Mouse (Mus musculus) limb, embryonic 10.5 days (tissue): Measurements from ENCODE around the gene Nrip3. TPM values are rescaled to one million over a fixed set of nuclear protein-coding genes. Genes with fewer than 3 reads are reported as not detected.

Source experiments
- DNase-seq: peaks from one replicate; pipeline ENCODE4 v3.0.0-alpha.2; 2017; ENCODE audit warnings: low spot score
- H3K27ac ChIP-seq: fragments of 300-500 bp; sonication (generic); 2 replicates; pipeline ENCODE4 v1.5.1; 2016; ENCODE audit warnings: mild to moderate bottlenecking
- H3K27me3 ChIP-seq: fragments of 300-500 bp; sonication (generic); 2 replicates; pipeline ENCODE4 v1.6.1; 2016; ENCODE audit warnings: low read depth, mild to moderate bottlenecking; ENCODE audit not compliant: poor library complexity, severe bottlenecking
- H3K36me3 ChIP-seq: fragments of 300-500 bp; sonication (generic); 2 replicates; pipeline ENCODE4 v1.6.1; 2016; ENCODE audit warnings: mild to moderate bottlenecking, moderate library complexity
- H3K4me1 ChIP-seq: fragments of 300-500 bp; sonication (generic); 2 replicates; pipeline ENCODE4 v1.6.1; 2016
- H3K4me3 ChIP-seq: fragments of 300-500 bp; sonication (generic); 2 replicates; pipeline ENCODE4 v1.5.1; 2016; ENCODE audit warnings: mild to moderate bottlenecking, moderate library complexity
- H3K9me3 ChIP-seq: fragments of 300-500 bp; sonication (generic); replicated peaks from 2 replicates; pipeline ENCODE4 v1.6.1; 2016; ENCODE audit warnings: mild to moderate bottlenecking
- WGBS: fragments of 180-500 bp; shearing (Covaris S2); methylation state at CpG from one replicate; pipeline ENCODE4 v1.1.7; 2016; 5-methylcytosine and 5-hydroxymethylcytosine counted together
- polyA plus RNA-seq: library from polyadenylated mRNA; unstranded; fragments of >200 nt; fragmentation: Nextera tagmentation; extraction: Ambion mirVana; gene quantifications from 2 replicates; pipeline ENCODE4 v1.2.1, GENCODE M21; 2016

The Nrip3 gene
- 0.08 and 0.11 TPM in 2 replicates for polyA plus RNA-seq

- Histone ChIP-seq H3K27me3 (peaks cover 68% of the 10 kb centered on the region), H3K4me3 (peak within 1 kb of the TSS; percentile 56), H3K36me3 (no peaks in the 10 kb centered on the region), H3K9me3 (no peaks in the 10 kb centered on the region), H3K27ac (no peak within 1 kb of the TSS), H3K4me1 (peaks cover 14% of the 10 kb centered on the region)
- peak; percentile 86 for DNase-seq
- WGBS: 2% methylated on average over 52 of the region's 52 CpGs
These were observed at the start of gene Nrip3 for GRCm38 (mm10) chr7:109781470-109782203. Nrip3 (minus strand) TSS chr7:109782025.

GRCm38 (mm10) chr7:109831376-109831775 lies 49.6 kb upstream of the Nrip3 start:
- H3K9me3 ChIP-seq: no peaks in the 10 kb centered on the region
- no peaks in the 10 kb centered on the region for H3K4me1 ChIP-seq
- H3K27me3 ChIP-seq: 0 out of 2 replicates have a peak, but pooled peaks cover 3% of the 10 kb centered on the region
- H3K27ac ChIP-seq: no peak overlapping the region
- DNase-seq: no peak
- WGBS: 89% methylated on average over 2 of the region's 2 CpGs
- no peaks in the 10 kb centered on the region for H3K36me3 ChIP-seq
- H3K4me3 ChIP-seq: no peak overlapping the region

GRCm38 (mm10) chr7:109826911-109827310 lies 45.1 kb upstream of the Nrip3 start:
- Histone ChIP-seq H3K4me1 (0 out of 2 replicates have a peak, but pooled peaks cover 3% of the 10 kb centered on the region), H3K27ac (no peak overlapping the region), H3K9me3 (no peaks in the 10 kb centered on the region), H3K4me3 (no peak overlapping the region), H3K27me3 (no peaks in the 10 kb centered on the region), H3K36me3 (no peaks in the 10 kb centered on the region)
- 93% methylated on average over 8 of the region's 8 CpGs for WGBS
- DNase-seq: no peak

GRCm38 (mm10) chr7:109825293-109825692 lies 43.5 kb upstream of the Nrip3 start:
- Histone ChIP-seq H3K9me3 (no peaks in the 10 kb centered on the region), H3K36me3 (no peaks in the 10 kb centered on the region), H3K4me1 (0 out of 2 replicates have a peak, but pooled peaks cover 3% of the 10 kb centered on the region), H3K4me3 (no peak overlapping the region), H3K27me3 (no peaks in the 10 kb centered on the region), H3K27ac (no peak overlapping the region)
- 87% methylated on average over 14 of the region's 14 CpGs for WGBS
- DNase-seq: no peak

- Histone ChIP-seq H3K27me3 (no peaks in the 10 kb centered on the region), H3K36me3 (no peaks in the 10 kb centered on the region), H3K27ac (no peak overlapping the region), H3K4me1 (no peaks in the 10 kb centered on the region), H3K9me3 (no peaks in the 10 kb centered on the region), H3K4me3 (no peak overlapping the region)
- DNase-seq: no peak
- WGBS: 88% methylated on average over 4 of the region's 4 CpGs
These were observed 36.8 kb upstream of the Nrip3 start for GRCm38 (mm10) chr7:109818600-109818999.

GRCm38 (mm10) chr7:109817954-109818353 lies 36.1 kb upstream of the Nrip3 start:
- Histone ChIP-seq H3K9me3 (no peaks in the 10 kb centered on the region), H3K36me3 (no peaks in the 10 kb centered on the region), H3K4me3 (no peak overlapping the region), H3K27me3 (no peaks in the 10 kb centered on the region), H3K4me1 (no peaks in the 10 kb centered on the region), H3K27ac (no peak overlapping the region)
- no peak for DNase-seq

- 66% methylated on average over 4 of the region's 4 CpGs for WGBS
- H3K27me3 ChIP-seq: no peaks in the 10 kb centered on the region
These were observed 31.7 kb upstream of the Nrip3 start for GRCm38 (mm10) chr7:109813330-109814140.

GRCm38 (mm10) chr7:109807616-109808485 lies 26.0 kb upstream of the Nrip3 start:
- Histone ChIP-seq H3K4me1 (no peaks in the 10 kb centered on the region), H3K27ac (no peak overlapping the region), H3K9me3 (no peaks in the 10 kb centered on the region), H3K4me3 (no peak overlapping the region), H3K27me3 (no peaks in the 10 kb centered on the region), H3K36me3 (no peaks in the 10 kb centered on the region)
- DNase-seq: no peak
- 83% methylated on average over 8 of the region's 8 CpGs for WGBS

More at GRCm38 (mm10) chr7:109813330-109814140, 31.7 kb upstream of the Nrip3 start:
- Histone ChIP-seq H3K4me1 (no peaks in the 10 kb centered on the region), H3K4me3 (no peak overlapping the region), H3K36me3 (no peaks in the 10 kb centered on the region), H3K27ac (no peak overlapping the region), H3K9me3 (no peaks in the 10 kb centered on the region)
- DNase-seq: no peak

- H3K27me3 ChIP-seq: no peaks in the 10 kb centered on the region
These were observed 23.0 kb upstream of the Nrip3 start for GRCm38 (mm10) chr7:109804843-109805242.

GRCm38 (mm10) chr7:109804355-109804754 lies 22.5 kb upstream of the Nrip3 start:
- H3K27me3 ChIP-seq: no peaks in the 10 kb centered on the region
- no peak for DNase-seq

More at GRCm38 (mm10) chr7:109804843-109805242, 23.0 kb upstream of the Nrip3 start:
- Histone ChIP-seq H3K9me3 (no peaks in the 10 kb centered on the region), H3K4me1 (no peaks in the 10 kb centered on the region), H3K27ac (no peak overlapping the region), H3K36me3 (no peaks in the 10 kb centered on the region), H3K4me3 (no peak overlapping the region)
- 67% methylated on average over 6 of the region's 6 CpGs for WGBS
- DNase-seq: no peak

GRCm38 (mm10) chr7:109803516-109803915 lies 21.7 kb upstream of the Nrip3 start:
- Histone ChIP-seq H3K9me3 (no peaks in the 10 kb centered on the region), H3K4me3 (no peak overlapping the region), H3K27ac (no peak overlapping the region), H3K36me3 (no peaks in the 10 kb centered on the region), H3K4me1 (no peaks in the 10 kb centered on the region), H3K27me3 (no peaks in the 10 kb centered on the region)
- 73% methylated on average over 1 of the region's 1 CpGs for WGBS
- DNase-seq: no peak

More at GRCm38 (mm10) chr7:109804355-109804754, 22.5 kb upstream of the Nrip3 start:
- no peaks in the 10 kb centered on the region for H3K9me3 ChIP-seq
- no peaks in the 10 kb centered on the region for H3K36me3 ChIP-seq
- 93% methylated on average over 6 of the region's 6 CpGs for WGBS
- no peak overlapping the region for H3K4me3 ChIP-seq
- H3K27ac ChIP-seq: no peak overlapping the region
- H3K4me1 ChIP-seq: no peaks in the 10 kb centered on the region

- H3K4me1 ChIP-seq: no peaks in the 10 kb centered on the region
- no peaks in the 10 kb centered on the region for H3K9me3 ChIP-seq
- 87% methylated on average over 4 of the region's 4 CpGs for WGBS
- H3K36me3 ChIP-seq: no peaks in the 10 kb centered on the region
- DNase-seq: no peak
- H3K4me3 ChIP-seq: no peak overlapping the region
- no peak overlapping the region for H3K27ac ChIP-seq
- no peaks in the 10 kb centered on the region for H3K27me3 ChIP-seq
These were observed 18.8 kb upstream of the Nrip3 start for GRCm38 (mm10) chr7:109800626-109801025.
